14 mouse cellular contexts compared by ENCODE assay signal in the genomic region with DNA sequence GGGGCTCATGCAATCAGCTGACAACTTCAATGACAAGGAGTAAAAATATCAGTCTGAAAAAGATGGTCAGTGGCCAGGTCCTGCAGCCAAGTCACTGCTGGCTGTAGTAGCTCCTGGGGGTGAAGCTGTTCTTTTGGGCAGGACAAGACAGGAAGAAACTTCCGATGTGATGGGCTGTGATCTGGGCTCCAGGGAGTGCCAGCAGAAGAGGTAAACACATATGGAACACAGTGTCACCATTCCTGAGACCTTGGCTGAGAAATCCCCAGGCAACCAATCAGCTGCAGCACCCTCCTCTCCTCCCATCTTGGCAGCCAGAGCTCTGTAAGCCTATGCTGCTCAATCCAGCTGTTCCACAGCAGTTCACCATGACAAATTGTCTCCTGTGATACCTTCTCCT. TPM values are rescaled to one million over a fixed set of nuclear protein-coding genes. Genes with fewer than 3 reads are reported as not detected.
DNase-seq lines count a peak whose midpoint lies in the region; ATAC-seq and TF ChIP-seq lines count a peak whose summit lies in the region.
"Had no signal": no experiment of that assay in that cellular context is flagged by ENCODE, and none has a peak within 500 bp of the region (broad histone marks: within the 10 kb centered on the region; RNA-seq: fewer than 3 reads in every experiment).

No protein-coding gene starts in this region.

- H3K79me2 ChIP-seq in liver, adult 2 months (ENCODE audit: control insufficient read depth, insufficient read depth, low read length) = peaks cover 5% of the 10 kb centered on the region; the same call in 1 of the 2 replicates

- DNase-seq in embryonic facial prominence, embryonic 14.5 days (ENCODE audit: low spot score) = peak; percentile 35
- no peak for DNase-seq in embryonic facial prominence, embryonic 10.5 days (ENCODE audit: low spot score)
- peak; percentile 84 for DNase-seq in liver, adult 2 months (ENCODE audit: extremely low read depth, low read depth, low spot score)
- DNase-seq in liver, embryonic 11.5 days (ENCODE audit: low spot score) = no peak
- DNase-seq in gastrocnemius, postnatal 25 days = peak; percentile 80
- DNase-seq in lung, postnatal 0 days (ENCODE audit: low spot score) = peak; percentile 89
- no peak for DNase-seq in c-Kit-positive CD71-positive TER-119-positive erythroid progenitor cells, embryonic 14.5 days (ENCODE audit: low spot score)
- DNase-seq in urinary bladder, postnatal 36 days (ENCODE audit: low spot score in 2 of 2) = no peak
- DNase-seq: kidney, adult 9 months; right cerebral cortex, adult 18-20 months had no signal

- H3K9me3 ChIP-seq in embryonic facial prominence, embryonic 14.5 days (ENCODE audit: control insufficient read depth, low read length) = no peaks in the 10 kb centered on the region
- H3K9me3 ChIP-seq in embryonic facial prominence, embryonic 10.5 days = no peaks in the 10 kb centered on the region
- no peaks in the 10 kb centered on the region for H3K9me3 ChIP-seq in liver, embryonic 11.5 days (ENCODE audit: control insufficient read depth, low read length)
- no peaks in the 10 kb centered on the region for H3K9me3 ChIP-seq in lung, postnatal 0 days (ENCODE audit: low read length)
- H3K9me3 ChIP-seq: embryonic facial prominence, embryonic 13.5 days; lung, embryonic 15.5 days; stomach, embryonic 15.5 days had no signal

- H3K36me3 ChIP-seq in embryonic facial prominence, embryonic 14.5 days (ENCODE audit: control insufficient read depth, insufficient read depth, low read length) = no peaks in the 10 kb centered on the region; the same call in 1 of the 2 replicates
- 0 out of 2 replicates have a peak, but pooled peaks cover 6% of the 10 kb centered on the region for H3K36me3 ChIP-seq in embryonic facial prominence, embryonic 10.5 days (replicated peaks)
- peaks cover 11% of the 10 kb centered on the region; the same call in 1 of the 2 replicates for H3K36me3 ChIP-seq in liver, adult 2 months (ENCODE audit: control insufficient read depth, insufficient read depth, low read length)
- H3K36me3 ChIP-seq in liver, embryonic 11.5 days (ENCODE audit: control insufficient read depth, insufficient read depth, low read length) = 0 out of 2 replicates have a peak, but pooled peaks cover under 1% of the 10 kb centered on the region
- H3K36me3 ChIP-seq in lung, postnatal 0 days (ENCODE audit: insufficient read depth, low read length) = no peaks in the 10 kb centered on the region
- H3K36me3 ChIP-seq: embryonic facial prominence, embryonic 13.5 days; lung, embryonic 15.5 days; stomach, embryonic 15.5 days had no signal

- no peak overlapping the region for H3K9ac ChIP-seq in embryonic facial prominence, embryonic 14.5 days (ENCODE audit: low read depth, low read length)
- no peak overlapping the region for H3K9ac ChIP-seq in liver, adult 2 months (ENCODE audit: low read depth, low read length)
- no peak overlapping the region for H3K9ac ChIP-seq in liver, embryonic 11.5 days (ENCODE audit: low read depth, low read length)
- no peak overlapping the region for H3K9ac ChIP-seq in lung, postnatal 0 days (replicated peaks; ENCODE audit: low read depth)
- H3K9ac ChIP-seq: embryonic facial prominence, embryonic 13.5 days; lung, embryonic 15.5 days; stomach, embryonic 15.5 days had no signal

- TF ChIP-seq CTCF in liver, adult 2 months (IDR thresholded peaks at IDR 0.05; ENCODE audit: low read depth, low read length) = no peak
- no peak for TF ChIP-seq CTCF in lung, postnatal 0 days (IDR thresholded peaks at IDR 0.05)

- TF ChIP-seq POLR2A in liver, adult 2 months (IDR thresholded peaks at IDR 0.05; ENCODE audit: extremely low read depth, insufficient read depth, low read length) = no peak

- no peak overlapping the region for H3K27ac ChIP-seq in embryonic facial prominence, embryonic 14.5 days (replicated peaks; ENCODE audit: low read depth, low read length)
- H3K27ac ChIP-seq in embryonic facial prominence, embryonic 10.5 days (replicated peaks) = no peak overlapping the region
- H3K27ac ChIP-seq in liver, adult 2 months (replicated peaks; ENCODE audit: insufficient read depth, low read depth, low read length) = peak overlapping the region; percentile 27
- no peak overlapping the region for H3K27ac ChIP-seq in liver, embryonic 11.5 days (ENCODE audit: low read depth, low read length)
- peak overlapping the region; percentile 9 for H3K27ac ChIP-seq in lung, postnatal 0 days (ENCODE audit: low read length)
- H3K27ac ChIP-seq: embryonic facial prominence, embryonic 13.5 days; lung, embryonic 15.5 days; stomach, embryonic 15.5 days had no signal

- H3K27me3 ChIP-seq in embryonic facial prominence, embryonic 14.5 days (replicated peaks; ENCODE audit: control insufficient read depth, insufficient read depth, low read length) = no peaks in the 10 kb centered on the region
- no peaks in the 10 kb centered on the region for H3K27me3 ChIP-seq in embryonic facial prominence, embryonic 10.5 days (replicated peaks; ENCODE audit: low read depth, poor library complexity, severe bottlenecking)
- H3K27me3 ChIP-seq in liver, adult 2 months (ENCODE audit: control insufficient read depth, insufficient read depth, low read length) = no peaks in the 10 kb centered on the region
- H3K27me3 ChIP-seq in liver, embryonic 11.5 days (replicated peaks; ENCODE audit: control insufficient read depth, insufficient read depth, low read length) = no peaks in the 10 kb centered on the region
- no peaks in the 10 kb centered on the region for H3K27me3 ChIP-seq in lung, postnatal 0 days (replicated peaks; ENCODE audit: insufficient read depth, low read length)
- H3K27me3 ChIP-seq: embryonic facial prominence, embryonic 13.5 days; lung, embryonic 15.5 days; stomach, embryonic 15.5 days had no signal

- peaks cover 8% of the 10 kb centered on the region for H3K4me1 ChIP-seq in embryonic facial prominence, embryonic 14.5 days (ENCODE audit: control insufficient read depth, insufficient read depth, low read length)
- H3K4me1 ChIP-seq in embryonic facial prominence, embryonic 10.5 days = peaks cover 21% of the 10 kb centered on the region
- peaks cover 19% of the 10 kb centered on the region for H3K4me1 ChIP-seq in liver, adult 2 months (ENCODE audit: control insufficient read depth, insufficient read depth, low read length)
- H3K4me1 ChIP-seq in liver, embryonic 11.5 days (replicated peaks; ENCODE audit: control insufficient read depth, insufficient read depth, low read length) = peaks cover 25% of the 10 kb centered on the region
- H3K4me1 ChIP-seq in lung, postnatal 0 days (ENCODE audit: insufficient read depth, low read depth, low read length) = peaks cover 9% of the 10 kb centered on the region; the same call in 1 of the 2 replicates

- no peak overlapping the region for H3K4me2 ChIP-seq in embryonic facial prominence, embryonic 14.5 days (ENCODE audit: low read depth, low read length)
- no peak overlapping the region for H3K4me2 ChIP-seq in liver, embryonic 11.5 days
- H3K4me2 ChIP-seq in lung, postnatal 0 days (replicated peaks; ENCODE audit: low read depth, low read length) = no peak overlapping the region
- H3K4me2 ChIP-seq: embryonic facial prominence, embryonic 13.5 days; lung, embryonic 15.5 days; stomach, embryonic 15.5 days had no signal

- H3K4me3 ChIP-seq in embryonic facial prominence, embryonic 14.5 days (ENCODE audit: low read depth, low read length) = no peak overlapping the region
- no peak overlapping the region for H3K4me3 ChIP-seq in embryonic facial prominence, embryonic 10.5 days
- no peak overlapping the region for H3K4me3 ChIP-seq in liver, adult 2 months (ENCODE audit: insufficient read depth, low read depth, low read length)
- H3K4me3 ChIP-seq in liver, embryonic 11.5 days (ENCODE audit: low read depth, low read length) = no peak overlapping the region
- H3K4me3 ChIP-seq in lung, postnatal 0 days (ENCODE audit: low read depth, low read length) = no peak overlapping the region
- H3K4me3 ChIP-seq: embryonic facial prominence, embryonic 13.5 days; lung, embryonic 15.5 days; myocyte; stomach, embryonic 15.5 days had no signal

- peak; percentile 92 for TF ChIP-seq EP300 in lung, postnatal 0 days (IDR thresholded peaks at IDR 0.05)

- ATAC-seq in embryonic facial prominence, embryonic 14.5 days (ENCODE audit: low read depth) = no peak
- no peak for ATAC-seq in liver, embryonic 11.5 days (replicated peaks; ENCODE audit: low FRiP score)
- ATAC-seq in lung, postnatal 0 days = peak; percentile 63

- 36% methylated on average over 1 of the region's 1 CpGs for WGBS in embryonic facial prominence, embryonic 14.5 days
- WGBS in embryonic facial prominence, embryonic 10.5 days = 68% methylated on average over 1 of the region's 1 CpGs
- WGBS in liver, adult 2 months = 15% methylated on average over 1 of the region's 1 CpGs
- 67% methylated on average over 1 of the region's 1 CpGs for WGBS in liver, embryonic 11.5 days
- WGBS in lung, postnatal 0 days = 38% methylated on average over 1 of the region's 1 CpGs

RNA-seq across cellular contexts. Expression of a gene that starts 8.0 kb away (rescaled TPM):
- 28.2 and 30.6 TPM in 2 replicates for polyA plus RNA-seq in embryonic facial prominence, embryonic 14.5 days (2014; fragmentation: Nextera tagmentation; extraction: Ambion mirVana)
- polyA plus RNA-seq in embryonic facial prominence, embryonic 10.5 days (2016; fragmentation: Nextera tagmentation; extraction: Ambion mirVana) = 29.1 and 31.5 TPM in 2 replicates
- 42.4 and 58.0 TPM in 2 replicates for total RNA-seq in liver, adult 2 months (2014; rRNA removed)
- 52.6 and 57.1 TPM in 2 replicates for polyA plus RNA-seq in liver, adult 2 months (2012; rRNA removed)
- polyA plus RNA-seq in liver, embryonic 11.5 days (2014; fragmentation: Nextera tagmentation; extraction: Ambion mirVana) = 104 and 109 TPM in 2 replicates
- total RNA-seq in gastrocnemius, postnatal 25 days (2021) = 10 to 100 TPM; 37.3 to 37.6 TPM
- 23.7 and 25.2 TPM in 2 replicates for polyA plus RNA-seq in lung, postnatal 0 days (2015; fragmentation: Nextera tagmentation; extraction: Ambion mirVana)

RNA-seq across cellular contexts. Expression of a gene that starts 8.1 kb away (rescaled TPM):
- polyA plus RNA-seq in embryonic facial prominence, embryonic 14.5 days (2014; fragmentation: Nextera tagmentation; extraction: Ambion mirVana) = 23.0 and 23.5 TPM in 2 replicates
- 65.8 and 71.2 TPM in 2 replicates for polyA plus RNA-seq in embryonic facial prominence, embryonic 10.5 days (2016; fragmentation: Nextera tagmentation; extraction: Ambion mirVana)
- 14.1 and 18.5 TPM in 2 replicates for total RNA-seq in liver, adult 2 months (2014; rRNA removed)
- polyA plus RNA-seq in liver, adult 2 months (2012; rRNA removed) = 17.1 and 18.4 TPM in 2 replicates
- 13.8 and 15.5 TPM in 2 replicates for polyA plus RNA-seq in liver, embryonic 11.5 days (2014; fragmentation: Nextera tagmentation; extraction: Ambion mirVana)
- 10 to 100 TPM; 12.5 to 14.3 TPM for total RNA-seq in gastrocnemius, postnatal 25 days (2021)
- 14.6 and 18.5 TPM in 2 replicates for polyA plus RNA-seq in lung, postnatal 0 days (2015; fragmentation: Nextera tagmentation; extraction: Ambion mirVana)

RNA-seq across cellular contexts. Expression of a gene that starts 50.8 kb away (rescaled TPM):
- polyA plus RNA-seq in embryonic facial prominence, embryonic 14.5 days (2014; fragmentation: Nextera tagmentation; extraction: Ambion mirVana) = 28.9 and 34.3 TPM in 2 replicates
- polyA plus RNA-seq in embryonic facial prominence, embryonic 10.5 days (2016; fragmentation: Nextera tagmentation; extraction: Ambion mirVana) = 47.3 and 50.9 TPM in 2 replicates
- total RNA-seq in liver, adult 2 months (2014; rRNA removed) = 8.3 and 11.7 TPM in 2 replicates
- 6.0 and 8.0 TPM in 2 replicates for polyA plus RNA-seq in liver, adult 2 months (2012; rRNA removed)
- 29.0 and 30.8 TPM in 2 replicates for polyA plus RNA-seq in liver, embryonic 11.5 days (2014; fragmentation: Nextera tagmentation; extraction: Ambion mirVana)
- total RNA-seq in gastrocnemius, postnatal 25 days (2021) = 10 to 100 TPM; 14.7 to 16.2 TPM
- 13.3 and 14.4 TPM in 2 replicates for polyA plus RNA-seq in lung, postnatal 0 days (2015; fragmentation: Nextera tagmentation; extraction: Ambion mirVana)

Comparison
In these comparisons a context has a peak if more than half of its experiments do, and no peak if none do; other contexts are left out.
1. DNase-seq: peak in embryonic facial prominence, embryonic 14.5 days (single experiment), liver, adult 2 months (single experiment), gastrocnemius, postnatal 25 days (single experiment) and lung, postnatal 0 days (single experiment); none in embryonic facial prominence, embryonic 10.5 days (single experiment), liver, embryonic 11.5 days (single experiment), c-Kit-positive CD71-positive TER-119-positive erythroid progenitor cells, embryonic 14.5 days (single experiment) and urinary bladder, postnatal 36 days (0 of 2).
2. H3K27ac ChIP-seq: peak in liver, adult 2 months (single experiment) and lung, postnatal 0 days (single experiment); none in embryonic facial prominence, embryonic 14.5 days (single experiment), embryonic facial prominence, embryonic 10.5 days (single experiment) and liver, embryonic 11.5 days (single experiment).